Mouse (Mus musculus) spleen, adult 2 months (tissue): Measurements from ENCODE around the gene Sec63. TPM values are rescaled to one million over a fixed set of nuclear protein-coding genes. Genes with fewer than 3 reads are reported as not detected.

Experiments
- DNase-seq, 2 experiments: peaks; one replicate each; pipeline versions ENCODE4 v3.0.0 to v3.0.0-alpha.2; 2012 to 2021; ENCODE audit warnings: low spot score in 2 of 2, low read depth in 1 of 2
- H3K27ac ChIP-seq: fragments of 200-500 bp; 2 replicates; pipeline ENCODE4 v1.5.1; 2012; ENCODE audit warnings: low read length, inconsistent platforms; ENCODE audit not compliant: insufficient read depth
- H3K27me3 ChIP-seq: fragments of 200-500 bp; 2 replicates; pipeline ENCODE4 v1.6.1; 2012; ENCODE audit warnings: mild to moderate bottlenecking, moderate library complexity, low read length, inconsistent platforms; ENCODE audit not compliant: control insufficient read depth, insufficient read depth
- H3K36me3 ChIP-seq: fragments of 200-500 bp; 2 replicates; pipeline ENCODE4 v1.6.1; 2012; ENCODE audit warnings: mild to moderate bottlenecking, low read length, inconsistent platforms; ENCODE audit not compliant: control insufficient read depth, insufficient read depth
- H3K4me1 ChIP-seq: fragments of 200-500 bp; 2 replicates; pipeline ENCODE4 v1.6.1; 2011; ENCODE audit warnings: inconsistent platforms; ENCODE audit not compliant: control insufficient read depth, insufficient read depth, insufficient read length
- H3K4me3 ChIP-seq: fragments of 200-500 bp; 2 replicates; pipeline ENCODE4 v1.5.1; 2011; ENCODE audit warnings: mild to moderate bottlenecking, inconsistent platforms; ENCODE audit not compliant: insufficient read depth, insufficient read length; ENCODE audit errors: extremely low read depth
- CTCF ChIP-seq: fragments of 200-500 bp; IDR thresholded peaks from 2 replicates; pipeline ENCODE4 v1.5.1; 2011; ENCODE audit warnings: mild to moderate bottlenecking, inconsistent platforms; ENCODE audit not compliant: insufficient read depth, insufficient read length, insufficient replicate concordance; ENCODE audit errors: extremely low read depth
- POLR2A ChIP-seq: fragments of 200-500 bp; IDR thresholded peaks from 2 replicates; pipeline ENCODE4 v1.6.1; 2011; ENCODE audit warnings: low read depth, low read length, inconsistent platforms
- WGBS: fragments of 180-500 bp; shearing (Covaris S2); methylation state at CpG from one replicate; pipeline ENCODE4 v1.1.7; 2018; 5-methylcytosine and 5-hydroxymethylcytosine counted together
- polyA plus RNA-seq: library from polyadenylated mRNA; depleted of rRNA; stranded (reverse); fragments of >200 nt; gene quantifications from 2 replicates; pipeline ENCODE4 v1.2.3, GENCODE M21; 2012; rRNA removed

Gene Sec63
- 4.7 and 6.2 TPM in 2 replicates for polyA plus RNA-seq

DNA sequence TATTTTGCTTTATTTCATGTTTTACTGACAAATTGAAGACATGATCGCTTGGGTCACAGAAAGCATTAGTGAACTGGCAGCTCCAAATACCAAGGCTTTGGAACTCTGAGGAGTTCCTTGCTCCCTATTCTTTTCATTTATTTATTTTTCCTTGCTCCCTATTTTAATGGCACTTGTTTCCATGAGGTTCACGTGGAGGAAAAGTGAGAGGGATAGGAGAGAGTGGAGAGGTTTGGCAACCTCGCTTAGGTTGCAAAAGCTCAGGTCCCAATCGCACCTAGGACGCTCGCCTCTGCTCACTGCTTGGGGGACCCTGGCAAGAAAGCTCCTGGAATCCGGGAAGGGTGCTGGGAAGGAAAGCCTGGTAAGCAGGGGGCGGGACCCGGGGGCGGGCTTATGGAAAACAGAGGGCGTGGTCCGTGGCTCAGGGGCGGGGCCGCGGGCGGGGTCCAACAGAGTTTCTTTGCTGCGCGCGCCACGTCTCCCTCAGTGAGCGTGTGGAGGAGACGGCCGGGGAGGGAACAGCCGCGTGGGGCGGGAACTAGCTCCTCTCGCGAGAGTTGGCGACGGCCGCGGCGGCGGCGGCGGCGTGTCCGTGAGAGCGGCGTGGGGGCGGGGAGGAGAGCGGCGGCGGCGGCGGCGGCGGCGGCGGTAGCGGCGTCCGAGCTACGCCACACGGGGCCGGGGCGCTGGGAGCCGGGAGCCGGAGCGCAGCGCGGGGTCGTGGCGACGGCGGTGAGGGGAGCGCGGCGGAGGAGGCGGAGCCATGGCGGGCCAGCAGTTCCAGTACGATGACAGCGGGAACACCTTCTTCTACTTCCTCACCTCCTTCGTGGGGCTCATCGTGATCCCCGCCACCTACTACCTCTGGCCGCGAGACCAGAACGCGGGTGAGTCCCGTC, at the start of gene Sec63:
Gene Sec63 (plus strand): TSS at position 498 of the 902 bp plus-strand sequence.
- TF ChIP-seq POLR2A = no peak
- no peak for TF ChIP-seq CTCF
- H3K27me3 ChIP-seq = no peaks in the 10 kb centered on the region
- peak within 1 kb of the TSS; percentile 85 for H3K4me3 ChIP-seq
- DNase-seq = peak; percentile 86 to 95
- H3K27ac ChIP-seq = peak within 1 kb of the TSS; percentile 81
- 1% methylated on average over 73 of the region's 81 CpGs for WGBS
- no peaks in the 10 kb centered on the region for H3K36me3 ChIP-seq
- H3K4me1 ChIP-seq = peaks cover 2% of the 10 kb centered on the region; the same call in 1 of the 2 replicates

DNA sequence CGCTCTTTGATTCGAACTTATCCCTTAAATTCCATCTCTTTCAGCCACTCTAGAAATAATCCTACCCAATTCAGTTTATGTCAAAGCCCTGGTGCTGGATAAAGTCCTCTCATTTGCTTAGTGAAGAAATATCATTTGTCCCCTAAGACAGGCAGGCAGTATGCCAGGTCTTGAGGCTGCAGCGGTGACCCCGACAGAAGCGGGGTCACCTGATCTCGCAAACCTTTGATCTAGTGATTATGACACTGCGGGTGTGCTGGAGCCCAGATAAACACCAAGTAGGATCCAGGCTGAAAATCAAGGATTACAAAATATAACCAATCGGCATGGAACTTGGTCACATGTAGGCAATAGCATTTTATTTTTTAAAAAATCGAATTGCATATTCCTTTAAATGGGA, 46.6 kb upstream of the Sec63 start:
- Histone ChIP-seq H3K4me1 (no peaks in the 10 kb centered on the region), H3K4me3 (no peak overlapping the region), H3K36me3 (no peaks in the 10 kb centered on the region), H3K27ac (no peak overlapping the region), H3K27me3 (peaks cover 2% of the 10 kb centered on the region; the same call in 1 of the 2 replicates)
- TF ChIP-seq POLR2A = no peak
- no peak for TF ChIP-seq CTCF
- no peak for DNase-seq
- 37% methylated on average over 9 of the region's 9 CpGs for WGBS

- WGBS = 32% methylated on average over 19 of the region's 19 CpGs
- DNase-seq = no peak
- TF ChIP-seq CTCF (no peak), POLR2A (no peak)
Observed at GRCm38 (mm10) chr10:42715366-42716035, 45.8 kb upstream of the Sec63 start.

GRCm38 (mm10) chr10:42722116-42722515, 39.2 kb upstream of the Sec63 start:
- WGBS = 89% methylated on average over 5 of the region's 5 CpGs

More at GRCm38 (mm10) chr10:42715366-42716035, 45.8 kb upstream of the Sec63 start:
- Histone ChIP-seq H3K4me1 (no peaks in the 10 kb centered on the region), H3K36me3 (no peaks in the 10 kb centered on the region), H3K27ac (no peak overlapping the region), H3K4me3 (no peak overlapping the region), H3K27me3 (peaks cover 2% of the 10 kb centered on the region; the same call in 1 of the 2 replicates)

DNA sequence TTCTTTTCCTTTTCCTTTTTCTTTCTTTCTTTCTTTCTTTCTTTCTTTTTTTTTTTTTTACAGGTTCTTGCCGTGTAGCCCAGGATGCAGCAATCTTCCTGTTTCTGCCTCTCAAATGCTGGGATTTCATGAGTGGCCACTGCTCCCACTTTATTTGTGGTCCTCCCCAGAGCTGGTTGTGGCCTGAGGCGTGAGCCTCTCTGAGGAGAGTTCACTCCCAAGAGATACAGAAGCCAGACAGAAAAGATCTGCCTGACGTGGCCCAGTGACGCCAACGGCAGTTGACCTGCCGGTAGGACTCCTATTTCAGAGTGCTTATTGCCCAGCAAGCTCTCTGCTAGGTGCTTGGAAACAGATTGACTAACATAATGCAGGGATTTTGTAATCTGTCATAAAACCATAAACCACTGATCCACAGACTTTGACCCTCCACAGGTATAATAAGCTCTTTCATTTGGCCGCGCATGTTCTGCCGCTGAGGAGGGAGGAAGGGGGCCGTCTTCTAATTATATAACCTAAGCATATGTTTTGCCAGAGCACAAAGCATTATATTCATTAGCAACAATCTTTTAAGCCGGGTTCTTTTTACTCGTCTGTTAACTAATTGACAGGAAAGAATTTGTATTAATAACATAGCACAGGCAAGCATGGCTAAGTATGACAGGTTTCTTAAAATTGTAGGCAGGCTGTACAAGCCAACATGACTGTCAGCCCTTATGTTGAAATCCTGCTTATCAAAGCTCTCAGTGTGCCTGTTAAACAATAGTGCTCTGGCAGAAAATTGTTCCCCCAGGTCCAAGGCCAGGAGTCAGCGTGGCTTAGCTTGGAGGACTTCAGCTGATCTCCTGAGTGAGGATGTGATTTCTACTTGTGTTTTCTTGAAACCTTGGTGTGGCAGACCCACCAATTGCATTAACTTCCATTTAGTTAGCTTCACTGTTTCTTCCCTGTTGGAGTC, 37.7 kb upstream of the Sec63 start:
- no peak for DNase-seq
- TF ChIP-seq CTCF (no peak), POLR2A (no peak)
- Histone ChIP-seq H3K27me3 (no peaks in the 10 kb centered on the region), H3K4me3 (no peak overlapping the region), H3K4me1 (no peaks in the 10 kb centered on the region), H3K27ac (no peak overlapping the region), H3K36me3 (no peaks in the 10 kb centered on the region)
- WGBS = 89% methylated on average over 13 of the region's 13 CpGs

More at GRCm38 (mm10) chr10:42722116-42722515, 39.2 kb upstream of the Sec63 start:
- Histone ChIP-seq H3K27ac (no peak overlapping the region), H3K27me3 (no peaks in the 10 kb centered on the region), H3K4me1 (no peaks in the 10 kb centered on the region), H3K36me3 (no peaks in the 10 kb centered on the region), H3K4me3 (no peak overlapping the region)
- no peak for DNase-seq
- TF ChIP-seq POLR2A (no peak), CTCF (no peak)

DNA sequence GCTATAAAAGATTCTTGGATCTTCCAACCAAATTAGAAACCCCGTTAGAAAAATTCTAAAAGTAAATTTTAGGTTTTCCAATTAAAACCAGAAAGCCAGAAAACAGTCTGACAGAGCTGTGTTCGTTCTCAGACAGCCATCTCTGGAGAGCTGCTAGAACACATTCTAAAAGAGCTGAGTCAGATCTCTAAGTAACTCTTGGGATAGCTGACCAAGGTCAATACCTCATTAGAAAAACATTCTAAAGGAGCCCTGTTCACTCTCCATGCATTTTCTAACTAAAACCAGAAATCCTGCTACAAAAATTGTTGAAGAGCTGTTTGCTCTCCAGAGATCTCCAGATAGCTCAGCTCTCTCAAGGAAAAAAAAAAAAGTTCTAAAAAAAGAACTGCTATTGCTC, 31.7 kb upstream of the Sec63 start:
- no peak overlapping the region for H3K4me3 ChIP-seq
- WGBS = 86% methylated on average over 2 of the region's 2 CpGs
- no peak for TF ChIP-seq CTCF
- no peak for TF ChIP-seq POLR2A
- H3K27ac ChIP-seq = no peak overlapping the region
- no peak for DNase-seq
- no peaks in the 10 kb centered on the region for H3K27me3 ChIP-seq
- H3K36me3 ChIP-seq = no peaks in the 10 kb centered on the region
- no peaks in the 10 kb centered on the region for H3K4me1 ChIP-seq
